Mouse (Mus musculus) inflammation-experienced regulatory T-cells, adult 6 months (primary cell): Measurements from ENCODE around the gene Nmral1. TPM values are rescaled to one million over a fixed set of nuclear protein-coding genes. Genes with fewer than 3 reads are reported as not detected.

Source experiments
- polyA plus RNA-seq, 3 experiments: library from polyadenylated mRNA; unstranded; fragments of 100-300 nt; shearing (Covaris generic); gene quantifications; one replicate each; pipeline ENCODE4 v1.2.1; 2017

The Nmral1 gene
- polyA plus RNA-seq, 3 experiments from 2014 or later: 10.0 to 36.5 (median 16.6) TPM

Other genes starting within 250 kb of the Nmral1 start
- under 1 TPM in 2 of 3 experiments, not detected in 1; 0.12 to 0.73 TPM for gene Srl, start 177.5 kb downstream of the Nmral1 start, polyA plus RNA-seq
- gene Tfap4, start 159.5 kb downstream of the Nmral1 start, polyA plus RNA-seq: 1 to 10 TPM; 3.1 to 5.8 (median 4.2) TPM
- gene Glis2, start 124.6 kb downstream of the Nmral1 start, polyA plus RNA-seq: under 1 TPM; 0.15 to 0.36 (median 0.16) TPM
- gene Pam16, start 94.4 kb downstream of the Nmral1 start, polyA plus RNA-seq: 10 to 100 TPM; 17.3 to 41.9 (median 31.7) TPM
- 1 to 10 TPM in 1 of 3 experiments, under 1 TPM in 2; 0.78 to 1.6 (median 0.84) TPM for gene Vasn, start 79.4 kb downstream of the Nmral1 start, polyA plus RNA-seq
- 10 to 100 TPM; 21.1 to 28.7 (median 25.3) TPM for gene Dnaja3, start 79.4 kb downstream of the Nmral1 start, polyA plus RNA-seq
- gene Coro7, start 39.6 kb downstream of the Nmral1 start, polyA plus RNA-seq: 100 to 1,000 TPM in 2 of 3 experiments, 10 to 100 TPM in 1; 94.9 to 137 (median 111) TPM
- gene Hmox2, start 7.0 kb upstream of the Nmral1 start, polyA plus RNA-seq: 100 to 1,000 TPM in 2 of 3 experiments, 10 to 100 TPM in 1; 97.9 to 114 (median 103) TPM
- gene Cdip1, start 70.9 kb upstream of the Nmral1 start, polyA plus RNA-seq: 10 to 100 TPM; 15.0 to 43.1 (median 36.6) TPM
- 1 to 10 TPM in 2 of 3 experiments, under 1 TPM in 1; 0.79 to 2.9 (median 1.3) TPM for gene 4930562C15Rik, start 116.1 kb upstream of the Nmral1 start, polyA plus RNA-seq
- gene Ubald1, start 161.0 kb upstream of the Nmral1 start, polyA plus RNA-seq: 10 to 100 TPM; 19.4 to 25.2 (median 20.9) TPM
- gene Mgrn1, start 166.9 kb upstream of the Nmral1 start, polyA plus RNA-seq: 10 to 100 TPM; 18.0 to 42.4 (median 35.7) TPM
- gene Nudt16l1, start 219.4 kb upstream of the Nmral1 start, polyA plus RNA-seq: 10 to 100 TPM; 81.2 to 97.1 (median 91.3) TPM
- 10 to 100 TPM; 24.4 to 60.3 (median 46.9) TPM for gene Anks3, start 244.8 kb upstream of the Nmral1 start, polyA plus RNA-seq